Mouse (Mus musculus) bone marrow macrophage, adult 2 months (primary cell): ENCODE measurements around the gene Fam78a.

Source experiments
- CTCF ChIP-seq: IDR thresholded peaks from 2 replicates; pipeline ENCODE4 v1.5.1; 2012; ENCODE audit warnings: low read depth, mild to moderate bottlenecking, low read length, moderate library complexity
- POLR2A ChIP-seq: IDR thresholded peaks from 2 replicates; pipeline ENCODE4 v1.6.1; 2012; ENCODE audit warnings: mild to moderate bottlenecking, low read depth, low read length, borderline replicate concordance

DNA sequence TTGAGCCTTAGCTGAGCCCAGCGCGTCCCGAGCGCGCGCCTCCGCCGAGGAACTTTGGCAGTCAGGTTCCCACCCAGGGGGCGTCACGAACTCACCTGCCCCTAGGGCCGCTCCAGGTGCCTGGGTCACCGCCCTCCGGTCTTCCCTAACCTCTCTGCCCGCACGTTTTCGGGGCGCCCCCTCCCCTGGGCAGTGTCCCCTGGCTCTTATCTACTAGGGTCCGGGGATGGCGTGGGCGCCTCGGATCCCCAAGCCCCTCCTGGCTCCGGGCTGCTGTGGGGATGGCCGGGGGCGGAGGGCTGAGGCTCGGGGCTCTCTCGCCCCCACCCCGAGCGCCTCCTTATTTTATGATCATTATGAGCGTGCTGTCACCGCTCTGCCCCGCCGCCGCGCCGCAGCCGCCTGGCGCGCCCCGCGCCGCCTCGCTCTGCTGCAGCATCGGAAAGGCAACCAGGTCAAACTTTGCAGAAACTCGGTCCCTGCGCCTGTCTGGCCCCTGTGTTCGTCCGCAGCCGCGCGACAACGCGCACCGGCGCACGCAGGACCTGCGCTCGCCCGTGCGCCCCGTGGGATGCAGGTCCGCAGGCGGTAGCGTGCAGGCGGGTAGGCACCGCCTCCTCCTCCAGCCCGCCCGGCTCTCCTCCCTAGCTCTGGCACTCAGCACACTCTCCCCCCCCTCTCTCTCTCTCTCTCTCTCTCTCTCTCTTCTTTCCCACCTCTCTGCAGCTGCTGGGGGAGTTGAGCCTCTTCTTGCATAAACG, at the start of gene Fam78a:
- TF ChIP-seq POLR2A (no peak), CTCF (no peak)
